Mouse (Mus musculus): Measurements from ENCODE around the gene Lrriq1.

DNA sequence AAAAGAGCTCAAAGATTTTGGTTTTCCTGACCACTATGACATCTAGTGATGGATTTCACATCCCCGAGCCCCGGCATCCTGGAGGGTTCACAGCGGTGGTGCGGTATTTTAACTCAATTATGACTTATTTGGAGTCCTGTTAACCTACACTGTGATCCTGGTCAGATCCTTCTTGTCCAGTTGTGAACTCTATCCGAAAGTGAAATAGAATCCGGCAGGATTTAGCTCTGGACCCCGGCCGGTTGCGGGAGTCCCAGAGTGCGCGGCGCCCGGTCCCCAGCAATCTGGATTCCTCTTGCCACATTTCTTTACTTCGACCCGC, 208.2 kb downstream of the Lrriq1 start:
- TF ChIP-seq CTCF (IDR thresholded peaks at IDR 0.05; ENCODE audit: control insufficient read depth, insufficient read depth, low read length) (no peak), POLR2A (IDR thresholded peaks at IDR 0.05; ENCODE audit: borderline replicate concordance, control insufficient read depth, low read depth, low read length) (no peak)
